ENCODE assay signal across 31 mouse cellular contexts in genomic region chr13:101524781-101525180, GRCm38 (mm10).
"Had no signal": no experiment of that assay in that cellular context is flagged by ENCODE, and none has a peak within 500 bp of the region (broad histone marks: within the 10 kb centered on the region; RNA-seq: fewer than 3 reads in every experiment).

No protein-coding gene starts in this region.

- H3K36me3 ChIP-seq: heart, embryonic 10.5 days; heart, embryonic 12.5 days; heart, embryonic 13.5 days; heart, embryonic 15.5 days; hindbrain, embryonic 10.5 days; hindbrain, embryonic 13.5 days; hindbrain, embryonic 15.5 days; intestine, embryonic 15.5 days; kidney, embryonic 15.5 days had no signal

- H3K9me3 ChIP-seq: heart, embryonic 10.5 days; heart, embryonic 13.5 days; heart, embryonic 15.5 days; hindbrain, embryonic 10.5 days; hindbrain, embryonic 13.5 days; hindbrain, embryonic 15.5 days; intestine, embryonic 15.5 days; kidney, embryonic 15.5 days had no signal

- H3K4me2 ChIP-seq: heart, embryonic 11.5 days; heart, embryonic 12.5 days; heart, embryonic 13.5 days; heart, embryonic 15.5 days; hindbrain, embryonic 13.5 days; hindbrain, embryonic 14.5 days; hindbrain, embryonic 15.5 days; intestine, embryonic 15.5 days; kidney, embryonic 15.5 days had no signal

- ATAC-seq: hindbrain, embryonic 16.5 days; hindbrain, postnatal 0 days; inflammation-experienced regulatory T-cells, adult 6 months; intestine, embryonic 15.5 days; intestine, embryonic 16.5 days; intestine, postnatal 0 days had no signal

- DNase-seq: heart, postnatal 10 days; heart, postnatal 14 days; heart, postnatal 36 days; heart, postnatal 4 days; kidney, adult 11 months; kidney, adult 18-20 months; kidney, postnatal 10 days; kidney, postnatal 14 days; kidney, postnatal 25 days; kidney, postnatal 36 days; kidney, postnatal 4 days; layer of hippocampus, adult 9-11 months; layer of hippocampus, postnatal 36 days had no signal

- H3K27me3 ChIP-seq: heart, embryonic 12.5 days; heart, embryonic 13.5 days; heart, embryonic 15.5 days; hindbrain, embryonic 13.5 days; hindbrain, embryonic 15.5 days; intestine, embryonic 15.5 days; kidney, embryonic 15.5 days had no signal

- H3K4me3 ChIP-seq: heart, embryonic 10.5 days; heart, embryonic 12.5 days; heart, embryonic 13.5 days; heart, embryonic 15.5 days; hindbrain, embryonic 10.5 days; hindbrain, embryonic 13.5 days; hindbrain, embryonic 15.5 days; intestine, embryonic 15.5 days; kidney, embryonic 15.5 days; layer of hippocampus, adult 2 months had no signal

- H3K4me1 ChIP-seq: heart, embryonic 10.5 days; heart, embryonic 12.5 days; heart, embryonic 13.5 days; heart, embryonic 15.5 days; hindbrain, embryonic 10.5 days; hindbrain, embryonic 13.5 days; hindbrain, embryonic 15.5 days; intestine, embryonic 15.5 days; kidney, embryonic 15.5 days had no signal

- H3K27ac ChIP-seq: heart, embryonic 10.5 days; heart, embryonic 13.5 days; heart, embryonic 15.5 days; hindbrain, embryonic 10.5 days; hindbrain, embryonic 13.5 days; hindbrain, embryonic 14.5 days; hindbrain, embryonic 15.5 days; hindbrain, postnatal 0 days; intestine, embryonic 15.5 days; kidney, embryonic 15.5 days; kidney, postnatal 0 days; layer of hippocampus, adult 2 months had no signal

- H3K9ac ChIP-seq: heart, embryonic 12.5 days; heart, embryonic 13.5 days; heart, embryonic 15.5 days; hindbrain, embryonic 13.5 days; hindbrain, embryonic 14.5 days; hindbrain, embryonic 15.5 days; intestine, embryonic 15.5 days; kidney, embryonic 15.5 days had no signal
